Mouse (Mus musculus): Measurements from ENCODE around the gene G430095P16Rik. TPM values are rescaled to one million over a fixed set of nuclear protein-coding genes. Genes with fewer than 3 reads are reported as not detected.

G430095P16Rik gene
- polyA plus RNA-seq, 1 experiment from 2014 or later, result 4.1 TPM

- ATAC-seq (ENCODE audit: insufficient read depth, low FRiP score), result no peak
- H3K27me3 ChIP-seq (ENCODE audit: control insufficient read depth, insufficient read depth, low read length), result no peaks in the 10 kb centered on the region
- H3K9ac ChIP-seq (ENCODE audit: low read length), result peak overlapping the region; percentile 65
- 52% methylated on average over 10 of the region's 10 CpGs for WGBS
- no peaks in the 10 kb centered on the region for H3K9me3 ChIP-seq (replicated peaks; ENCODE audit: control insufficient read depth, low read length)
- H3K4me2 ChIP-seq (ENCODE audit: low read depth, low read length), result no peak overlapping the region
- H3K27ac ChIP-seq (ENCODE audit: low read length), result peak overlapping the region; percentile 99
- peaks cover 58% of the 10 kb centered on the region for H3K4me1 ChIP-seq (ENCODE audit: control insufficient read depth, insufficient read depth, low read length)
- H3K36me3 ChIP-seq (ENCODE audit: control insufficient read depth, insufficient read depth, low read length), result no peaks in the 10 kb centered on the region; the same call in 1 of the 2 replicates
- no peak overlapping the region for H3K4me3 ChIP-seq (replicated peaks; ENCODE audit: low read length)
Measured at GRCm38 (mm10) chr8:84725246-84725940, 2.6 kb downstream of the G430095P16Rik start.

- peaks cover 63% of the 10 kb centered on the region for H3K4me1 ChIP-seq (ENCODE audit: control insufficient read depth, insufficient read depth, low read length)
- 27% methylated on average over 3 of the region's 3 CpGs for WGBS
- no peaks in the 10 kb centered on the region; the same call in 1 of the 2 replicates for H3K36me3 ChIP-seq (ENCODE audit: control insufficient read depth, insufficient read depth, low read length)
Measured at GRCm38 (mm10) chr8:84725941-84726259, 3.1 kb downstream of the G430095P16Rik start.

GRCm38 (mm10) chr8:84728474-84728873, 5.7 kb downstream of the G430095P16Rik start:
- Histone ChIP-seq H3K27me3 (ENCODE audit: control insufficient read depth, insufficient read depth, low read length) (no peaks in the 10 kb centered on the region), H3K4me3 (replicated peaks; ENCODE audit: low read length) (no peak overlapping the region), H3K9ac (ENCODE audit: low read length) (0 out of 2 replicates have a peak overlapping the region, but pooled peaks have one; percentile 7), H3K27ac (ENCODE audit: low read length) (no peak overlapping the region), H3K4me2 (ENCODE audit: low read depth, low read length) (no peak overlapping the region), H3K4me1 (ENCODE audit: control insufficient read depth, insufficient read depth, low read length) (peaks cover 72% of the 10 kb centered on the region), H3K9me3 (replicated peaks; ENCODE audit: control insufficient read depth, low read length) (no peaks in the 10 kb centered on the region), H3K36me3 (ENCODE audit: control insufficient read depth, insufficient read depth, low read length) (no peaks in the 10 kb centered on the region; the same call in 1 of the 2 replicates)
- 69% methylated on average over 3 of the region's 3 CpGs for WGBS
- no peak for ATAC-seq (ENCODE audit: insufficient read depth, low FRiP score)

More at GRCm38 (mm10) chr8:84725941-84726259, 3.1 kb downstream of the G430095P16Rik start:
- no peaks in the 10 kb centered on the region for H3K27me3 ChIP-seq (ENCODE audit: control insufficient read depth, insufficient read depth, low read length)
- H3K9ac ChIP-seq (ENCODE audit: low read length), result 0 out of 2 replicates have a peak overlapping the region, but pooled peaks have one; percentile 2
- H3K9me3 ChIP-seq (replicated peaks; ENCODE audit: control insufficient read depth, low read length), result no peaks in the 10 kb centered on the region
- H3K4me3 ChIP-seq (replicated peaks; ENCODE audit: low read length), result no peak overlapping the region
- ATAC-seq (ENCODE audit: insufficient read depth, low FRiP score), result no peak
- H3K4me2 ChIP-seq (ENCODE audit: low read depth, low read length), result no peak overlapping the region
- peak overlapping the region; percentile 99 for H3K27ac ChIP-seq (ENCODE audit: low read length)

DNA sequence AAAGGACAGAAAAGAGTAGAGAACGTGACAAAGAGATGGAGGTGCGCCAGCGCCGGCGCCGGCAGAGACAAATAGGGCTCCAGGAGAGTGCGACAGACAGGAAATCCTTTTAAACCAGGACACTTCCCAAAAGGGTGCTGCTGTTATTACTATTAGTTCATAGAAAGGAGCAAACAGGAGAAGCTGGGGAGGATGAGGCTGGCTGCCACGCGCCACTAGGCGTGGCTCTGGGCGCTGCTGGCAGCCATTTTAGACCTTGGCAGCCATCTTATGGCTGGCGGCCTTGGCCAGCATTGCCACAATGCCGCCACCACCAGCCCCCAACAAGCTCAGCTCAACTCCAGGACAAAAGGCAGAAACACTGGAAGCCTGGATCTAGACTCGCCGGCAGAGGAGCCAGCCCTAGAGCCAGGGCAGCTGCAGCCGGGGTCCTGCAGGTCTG, 7.1 kb downstream of the G430095P16Rik start:
- peak overlapping the region; percentile 72 for H3K27ac ChIP-seq (ENCODE audit: low read length)
- H3K9me3 ChIP-seq (replicated peaks; ENCODE audit: control insufficient read depth, low read length), result no peaks in the 10 kb centered on the region
- H3K9ac ChIP-seq (ENCODE audit: low read length), result no peak overlapping the region
- H3K36me3 ChIP-seq (ENCODE audit: control insufficient read depth, insufficient read depth, low read length), result no peaks in the 10 kb centered on the region; the same call in 1 of the 2 replicates
- H3K4me3 ChIP-seq (replicated peaks; ENCODE audit: low read length), result no peak overlapping the region
- no peak for ATAC-seq (ENCODE audit: insufficient read depth, low FRiP score)
- no peaks in the 10 kb centered on the region for H3K27me3 ChIP-seq (ENCODE audit: control insufficient read depth, insufficient read depth, low read length)
- H3K4me2 ChIP-seq (ENCODE audit: low read depth, low read length), result no peak overlapping the region
- peaks cover 60% of the 10 kb centered on the region for H3K4me1 ChIP-seq (ENCODE audit: control insufficient read depth, insufficient read depth, low read length)
- 82% methylated on average over 16 of the region's 16 CpGs for WGBS

DNA sequence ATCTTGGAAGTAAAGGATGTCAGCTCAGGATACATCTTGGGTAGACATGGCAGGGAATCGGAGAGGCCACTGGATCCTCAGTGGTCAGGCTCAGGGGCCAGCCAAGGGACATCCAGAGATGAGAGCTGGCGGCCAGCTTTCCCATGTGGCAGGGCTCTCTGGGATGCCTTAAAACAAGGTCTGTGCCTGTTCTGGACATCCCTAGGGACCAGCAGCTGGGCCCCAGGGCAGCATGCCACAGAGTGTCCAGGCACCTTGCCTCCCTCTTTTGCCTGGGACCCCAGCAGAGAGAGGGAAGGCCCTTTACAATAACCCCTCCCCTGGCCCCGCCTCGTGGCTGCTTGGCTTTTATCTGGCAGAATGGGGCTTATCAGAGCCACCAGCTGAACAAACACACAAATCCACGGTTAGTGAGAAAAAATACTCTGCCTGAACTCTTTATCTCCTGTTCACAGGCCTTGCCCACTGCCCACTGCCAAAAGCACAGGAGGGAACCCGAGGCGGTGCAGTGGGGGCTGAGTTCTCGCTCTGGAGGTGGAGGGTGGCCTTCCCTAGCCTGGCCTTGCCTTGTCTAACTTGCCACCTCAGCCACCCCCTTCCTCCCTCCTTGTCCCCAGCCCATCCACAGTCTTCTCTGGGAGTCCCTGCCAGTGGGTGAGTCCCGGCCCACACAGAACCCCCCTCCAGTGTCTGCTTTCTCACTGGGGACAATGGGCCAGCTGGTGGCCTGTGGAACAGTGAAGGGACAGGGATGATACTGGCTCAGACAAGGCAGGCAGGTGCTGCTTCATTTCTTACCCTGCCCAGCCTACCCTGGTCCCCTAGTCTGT, 7.9 kb downstream of the G430095P16Rik start:
- peak overlapping the region; percentile 72 for H3K27ac ChIP-seq (ENCODE audit: low read length)
- H3K9me3 ChIP-seq (replicated peaks; ENCODE audit: control insufficient read depth, low read length), result no peaks in the 10 kb centered on the region
- no peak overlapping the region for H3K4me3 ChIP-seq (replicated peaks; ENCODE audit: low read length)
- 38% methylated on average over 9 of the region's 9 CpGs for WGBS
- no peaks in the 10 kb centered on the region; the same call in 1 of the 2 replicates for H3K36me3 ChIP-seq (ENCODE audit: control insufficient read depth, insufficient read depth, low read length)
- H3K4me2 ChIP-seq (ENCODE audit: low read depth, low read length), result peak overlapping the region; percentile 13; the same call in 1 of the 2 replicates
- peak; percentile 59 for ATAC-seq (ENCODE audit: insufficient read depth, low FRiP score)
- no peaks in the 10 kb centered on the region for H3K27me3 ChIP-seq (ENCODE audit: control insufficient read depth, insufficient read depth, low read length)
- H3K9ac ChIP-seq (ENCODE audit: low read length), result peak overlapping the region; percentile 48
- peaks cover 52% of the 10 kb centered on the region for H3K4me1 ChIP-seq (ENCODE audit: control insufficient read depth, insufficient read depth, low read length)

GRCm38 (mm10) chr8:84731371-84732177, 8.8 kb downstream of the G430095P16Rik start:
- Histone ChIP-seq H3K27me3 (ENCODE audit: control insufficient read depth, insufficient read depth, low read length) (no peaks in the 10 kb centered on the region), H3K4me3 (replicated peaks; ENCODE audit: low read length) (no peak overlapping the region), H3K4me1 (ENCODE audit: control insufficient read depth, insufficient read depth, low read length) (peaks cover 47% of the 10 kb centered on the region), H3K9ac (ENCODE audit: low read length) (peak overlapping the region; percentile 48), H3K36me3 (ENCODE audit: control insufficient read depth, insufficient read depth, low read length) (no peaks in the 10 kb centered on the region; the same call in 1 of the 2 replicates), H3K9me3 (replicated peaks; ENCODE audit: control insufficient read depth, low read length) (no peaks in the 10 kb centered on the region), H3K27ac (ENCODE audit: low read length) (peak overlapping the region; percentile 72), H3K4me2 (ENCODE audit: low read depth, low read length) (peak overlapping the region; percentile 13; the same call in 1 of the 2 replicates)
- no peak for ATAC-seq (ENCODE audit: insufficient read depth, low FRiP score)
- WGBS, result 47% methylated on average over 11 of the region's 11 CpGs

DNA sequence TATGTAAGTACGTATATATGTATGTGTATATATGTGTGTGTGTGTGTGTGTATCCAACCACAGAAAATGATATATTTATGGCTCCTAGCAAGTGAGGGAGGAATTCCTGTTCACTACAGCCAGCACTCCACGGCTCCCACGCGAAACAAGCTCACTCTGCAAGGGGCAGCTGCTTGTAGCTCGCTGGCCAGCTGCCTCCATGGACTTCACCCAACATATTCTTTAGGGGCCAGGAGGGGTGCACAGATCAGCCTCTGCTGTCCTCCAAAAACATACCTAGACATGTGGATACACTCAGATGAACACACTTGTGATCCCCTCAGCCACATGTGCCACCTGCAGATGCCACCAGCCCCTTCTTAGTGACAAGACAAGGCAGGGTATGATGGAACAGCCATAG, 9.7 kb downstream of the G430095P16Rik start:
- Histone ChIP-seq H3K27me3 (ENCODE audit: control insufficient read depth, insufficient read depth, low read length) (no peaks in the 10 kb centered on the region), H3K36me3 (ENCODE audit: control insufficient read depth, insufficient read depth, low read length) (no peaks in the 10 kb centered on the region; the same call in 1 of the 2 replicates), H3K9ac (ENCODE audit: low read length) (peak overlapping the region; percentile 42), H3K4me3 (replicated peaks; ENCODE audit: low read length) (no peak overlapping the region), H3K4me2 (ENCODE audit: low read depth, low read length) (no peak overlapping the region), H3K9me3 (replicated peaks; ENCODE audit: control insufficient read depth, low read length) (no peaks in the 10 kb centered on the region), H3K27ac (ENCODE audit: low read length) (peak overlapping the region; percentile 43; the same call in 1 of the 2 replicates), H3K4me1 (ENCODE audit: control insufficient read depth, insufficient read depth, low read length) (peaks cover 47% of the 10 kb centered on the region)
- WGBS, result 47% methylated on average over 5 of the region's 5 CpGs
- no peak for ATAC-seq (ENCODE audit: insufficient read depth, low FRiP score)

GRCm38 (mm10) chr8:84732996-84733395, 10.2 kb downstream of the G430095P16Rik start:
- H3K9ac ChIP-seq (ENCODE audit: low read length), result peak overlapping the region; percentile 42

More at GRCm38 (mm10) chr8:84732996-84733395, 10.2 kb downstream of the G430095P16Rik start:
- Histone ChIP-seq H3K27me3 (ENCODE audit: control insufficient read depth, insufficient read depth, low read length) (no peaks in the 10 kb centered on the region), H3K4me2 (ENCODE audit: low read depth, low read length) (no peak overlapping the region), H3K4me1 (ENCODE audit: control insufficient read depth, insufficient read depth, low read length) (peaks cover 51% of the 10 kb centered on the region), H3K4me3 (replicated peaks; ENCODE audit: low read length) (no peak overlapping the region), H3K36me3 (ENCODE audit: control insufficient read depth, insufficient read depth, low read length) (no peaks in the 10 kb centered on the region; the same call in 1 of the 2 replicates), H3K9me3 (replicated peaks; ENCODE audit: control insufficient read depth, low read length) (no peaks in the 10 kb centered on the region), H3K27ac (ENCODE audit: low read length) (peak overlapping the region; percentile 43; the same call in 1 of the 2 replicates)
- WGBS, result 35% methylated on average over 6 of the region's 6 CpGs
- ATAC-seq (ENCODE audit: insufficient read depth, low FRiP score), result no peak

Measured in stomach, embryonic 16.5 days (tissue).